Mouse (Mus musculus) ES-E14 (cell line): ENCODE data around the gene Fbxl7.

Source experiments
- MAFK ChIP-seq: IDR thresholded peaks from 2 replicates; pipeline ENCODE4 v1.6.1; 2014; ENCODE audit warnings: mild to moderate bottlenecking, low read depth, low read length, inconsistent platforms; ENCODE audit not compliant: insufficient read depth
- ZNF384 ChIP-seq: IDR thresholded peaks from 2 replicates; pipeline ENCODE4 v1.6.1; 2012; ENCODE audit warnings: low read depth, low read length, inconsistent platforms

- TF ChIP-seq ZNF384 (no peak), MAFK (no peak)
Observed at GRCm38 (mm10) chr15:26885979-26886378, 9.4 kb downstream of the Fbxl7 start.
